Mouse (Mus musculus): Measurements from ENCODE around the gene Ccl25. TPM values are rescaled to one million over a fixed set of nuclear protein-coding genes. Genes with fewer than 3 reads are reported as not detected.

The Ccl25 gene
- polyA plus RNA-seq, 1 experiment from 2014 or later, result 24.4 TPM

DNA sequence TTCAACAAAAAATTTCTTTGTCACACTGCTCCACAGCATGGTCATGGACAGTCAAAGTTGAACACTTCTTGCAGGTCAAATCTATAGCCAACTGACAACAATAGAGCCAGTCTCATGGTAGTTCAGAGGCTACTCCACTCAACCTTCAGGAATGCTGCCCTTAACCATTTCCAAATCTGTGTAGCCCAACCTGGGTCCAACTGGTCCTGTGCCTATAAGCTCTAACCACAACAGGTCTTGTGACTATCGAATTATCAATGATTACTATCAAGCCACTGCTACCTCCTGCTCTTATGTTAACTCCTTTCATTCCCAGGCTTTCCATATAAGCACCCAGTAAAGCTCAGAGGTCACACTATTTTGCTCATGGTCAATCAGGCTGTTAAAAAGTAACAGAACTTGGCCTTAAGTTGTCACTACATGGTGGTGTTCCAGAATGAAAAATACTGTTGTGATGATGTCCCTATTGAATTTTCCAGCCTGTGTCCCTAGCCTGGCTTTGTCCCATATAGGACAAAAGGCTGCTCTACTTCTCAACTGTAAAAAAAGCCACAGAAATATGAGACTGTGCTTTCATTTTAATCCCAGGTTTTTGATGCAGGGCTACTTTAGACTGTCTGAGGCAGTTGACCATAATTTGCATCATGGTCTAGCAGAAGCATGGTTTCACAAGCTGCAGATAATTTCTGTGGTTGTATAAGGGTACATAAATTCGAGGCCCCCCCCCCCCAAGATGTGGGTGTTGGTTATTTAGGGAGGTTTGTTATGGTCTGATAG, 6.0 kb upstream of the Ccl25 start:
- Histone ChIP-seq H3K27ac (replicated peaks) (no peak overlapping the region), H3K27me3 (replicated peaks; ENCODE audit: low read depth, poor library complexity, severe bottlenecking) (no peaks in the 10 kb centered on the region), H3K9me3 (no peaks in the 10 kb centered on the region), H3K4me1 (peaks cover 18% of the 10 kb centered on the region), H3K36me3 (replicated peaks) (peaks cover 62% of the 10 kb centered on the region), H3K4me3 (no peak overlapping the region)
- WGBS, result 91% methylated on average over 2 of the region's 2 CpGs
- DNase-seq (ENCODE audit: low spot score), result no peak

- 96% methylated on average over 11 of the region's 11 CpGs for WGBS
- peaks cover 62% of the 10 kb centered on the region for H3K36me3 ChIP-seq (replicated peaks)
- no peak for DNase-seq (ENCODE audit: low spot score)
- H3K4me1 ChIP-seq, result peaks cover 18% of the 10 kb centered on the region
- H3K27me3 ChIP-seq (replicated peaks; ENCODE audit: low read depth, poor library complexity, severe bottlenecking), result no peaks in the 10 kb centered on the region
- no peaks in the 10 kb centered on the region for H3K9me3 ChIP-seq
- no peak overlapping the region for H3K4me3 ChIP-seq
- no peak overlapping the region for H3K27ac ChIP-seq (replicated peaks)
Observed at GRCm38 (mm10) chr8:4319573-4319872, 5.5 kb upstream of the Ccl25 start.

DNA sequence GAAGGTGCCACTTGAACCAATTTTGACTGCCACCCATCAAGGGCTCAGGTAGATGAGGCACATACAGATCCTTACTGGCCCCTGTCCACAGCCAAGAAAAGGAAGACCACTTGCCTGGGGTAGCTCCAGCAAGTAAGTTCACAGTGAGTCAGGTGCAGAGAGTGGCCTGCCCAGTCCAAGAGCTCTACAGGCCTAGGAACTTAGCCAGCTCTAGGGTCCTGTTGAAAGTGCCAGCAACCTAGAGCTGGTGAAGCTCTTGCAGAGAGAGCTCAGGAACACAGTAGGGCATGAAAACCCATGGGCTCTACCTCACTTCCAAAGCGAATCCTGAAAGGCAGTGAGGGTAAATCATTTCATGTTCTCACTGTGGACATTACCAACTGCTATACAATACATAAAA, 4.6 kb upstream of the Ccl25 start:
- Histone ChIP-seq H3K27ac (replicated peaks) (no peak overlapping the region), H3K27me3 (replicated peaks; ENCODE audit: low read depth, poor library complexity, severe bottlenecking) (no peaks in the 10 kb centered on the region), H3K4me1 (peaks cover 18% of the 10 kb centered on the region), H3K4me3 (no peak overlapping the region), H3K9me3 (no peaks in the 10 kb centered on the region), H3K36me3 (replicated peaks) (peaks cover 62% of the 10 kb centered on the region)
- no peak for DNase-seq (ENCODE audit: low spot score)
- 96% methylated on average over 1 of the region's 1 CpGs for WGBS

GRCm38 (mm10) chr8:4321031-4321430, 4.0 kb upstream of the Ccl25 start:
- H3K4me3 ChIP-seq, result no peak overlapping the region
- no peak for DNase-seq (ENCODE audit: low spot score)
- 85% methylated on average over 2 of the region's 2 CpGs for WGBS
- peaks cover 23% of the 10 kb centered on the region for H3K4me1 ChIP-seq
- H3K9me3 ChIP-seq, result no peaks in the 10 kb centered on the region
- H3K27ac ChIP-seq (replicated peaks), result no peak overlapping the region
- no peaks in the 10 kb centered on the region for H3K27me3 ChIP-seq (replicated peaks; ENCODE audit: low read depth, poor library complexity, severe bottlenecking)
- peaks cover 59% of the 10 kb centered on the region for H3K36me3 ChIP-seq (replicated peaks)

- peak; percentile 88 for DNase-seq (ENCODE audit: low spot score)
- peaks cover 57% of the 10 kb centered on the region for H3K36me3 ChIP-seq (replicated peaks)
- peaks cover 24% of the 10 kb centered on the region for H3K4me1 ChIP-seq
- peak overlapping the region; percentile 97 for H3K4me3 ChIP-seq
- no peak overlapping the region for H3K27ac ChIP-seq (replicated peaks)
- no peaks in the 10 kb centered on the region for H3K9me3 ChIP-seq
- WGBS, result 29% methylated on average over 2 of the region's 2 CpGs
- no peaks in the 10 kb centered on the region for H3K27me3 ChIP-seq (replicated peaks; ENCODE audit: low read depth, poor library complexity, severe bottlenecking)
Observed at GRCm38 (mm10) chr8:4322470-4322869, 2.5 kb upstream of the Ccl25 start.

DNA sequence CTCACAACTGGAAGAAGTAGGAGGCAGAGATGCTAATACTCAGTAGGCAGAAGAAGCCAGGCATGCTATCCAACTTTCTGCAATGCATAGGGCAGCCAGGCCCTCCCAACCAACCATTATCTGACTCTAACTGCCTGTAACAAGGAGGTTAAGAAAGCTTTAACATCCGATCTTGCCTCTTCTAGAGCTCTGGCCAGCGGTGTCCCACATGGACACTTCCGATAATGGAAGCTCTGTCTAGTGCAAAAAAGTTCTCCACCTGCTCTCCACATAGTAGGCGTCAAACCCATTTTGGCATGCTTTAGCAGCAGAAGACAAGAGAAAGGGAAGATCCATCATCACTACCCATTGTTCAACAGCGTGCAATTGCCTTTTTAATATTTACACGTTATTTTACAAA, 1.1 kb upstream of the Ccl25 start:
- Histone ChIP-seq H3K9me3 (no peaks in the 10 kb centered on the region), H3K4me3 (peak overlapping the region; percentile 97), H3K27ac (replicated peaks) (peak overlapping the region; percentile 98), H3K4me1 (peaks cover 24% of the 10 kb centered on the region), H3K27me3 (replicated peaks; ENCODE audit: low read depth, poor library complexity, severe bottlenecking) (no peaks in the 10 kb centered on the region), H3K36me3 (replicated peaks) (peaks cover 63% of the 10 kb centered on the region)
- DNase-seq (ENCODE audit: low spot score), result peak; percentile 17
- 7% methylated on average over 6 of the region's 6 CpGs for WGBS

DNA sequence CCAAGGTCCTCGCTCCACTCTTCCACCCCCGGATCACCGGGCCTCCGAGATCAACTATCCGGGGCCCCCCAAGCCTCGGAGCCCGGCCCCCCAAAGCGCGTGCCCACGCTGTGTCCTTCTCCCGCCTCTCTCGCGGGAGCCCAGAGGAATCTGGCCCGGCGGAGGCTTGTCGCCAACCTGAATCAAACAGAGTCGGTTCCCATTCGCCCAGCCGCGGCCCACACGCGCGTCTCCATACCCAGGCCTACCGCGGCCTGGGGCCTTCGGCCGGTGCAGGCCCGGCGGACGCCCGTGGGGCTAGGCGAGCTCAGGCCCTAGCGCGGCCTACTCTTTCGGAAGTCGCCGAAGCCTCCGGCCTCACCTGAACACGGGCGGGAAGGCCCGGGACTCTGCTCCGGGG, 485 bp upstream of the Ccl25 start:
- Histone ChIP-seq H3K4me1 (peaks cover 24% of the 10 kb centered on the region), H3K4me3 (peak overlapping the region; percentile 97), H3K27me3 (replicated peaks; ENCODE audit: low read depth, poor library complexity, severe bottlenecking) (no peaks in the 10 kb centered on the region), H3K36me3 (replicated peaks) (peaks cover 63% of the 10 kb centered on the region), H3K9me3 (no peaks in the 10 kb centered on the region), H3K27ac (replicated peaks) (peak overlapping the region; percentile 98)
- no peak for DNase-seq (ENCODE audit: low spot score)
- under 1% methylated on average over 42 of the region's 42 CpGs for WGBS

DNA sequence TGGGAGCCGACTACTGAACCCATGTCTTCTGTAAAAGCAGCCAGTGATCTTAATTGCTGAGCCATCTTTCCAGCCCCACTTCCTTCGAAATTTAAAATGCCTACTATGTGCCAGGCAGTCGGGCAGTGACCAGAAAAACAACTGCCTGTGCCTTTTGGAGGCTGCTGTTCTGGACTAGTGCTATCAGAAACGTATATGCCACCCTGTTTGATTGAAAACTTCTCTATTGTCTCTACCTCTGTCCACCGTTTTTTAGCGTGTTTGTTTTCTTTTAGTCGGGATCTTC, 684 bp downstream of the Ccl25 start:
- Histone ChIP-seq H3K4me3 (peak overlapping the region; percentile 97), H3K36me3 (replicated peaks) (peaks cover 63% of the 10 kb centered on the region), H3K27ac (replicated peaks) (peak overlapping the region; percentile 98), H3K4me1 (peaks cover 24% of the 10 kb centered on the region), H3K27me3 (replicated peaks; ENCODE audit: low read depth, poor library complexity, severe bottlenecking) (no peaks in the 10 kb centered on the region), H3K9me3 (no peaks in the 10 kb centered on the region)
- DNase-seq (ENCODE audit: low spot score), result no peak
- 50% methylated on average over 7 of the region's 7 CpGs for WGBS

DNA sequence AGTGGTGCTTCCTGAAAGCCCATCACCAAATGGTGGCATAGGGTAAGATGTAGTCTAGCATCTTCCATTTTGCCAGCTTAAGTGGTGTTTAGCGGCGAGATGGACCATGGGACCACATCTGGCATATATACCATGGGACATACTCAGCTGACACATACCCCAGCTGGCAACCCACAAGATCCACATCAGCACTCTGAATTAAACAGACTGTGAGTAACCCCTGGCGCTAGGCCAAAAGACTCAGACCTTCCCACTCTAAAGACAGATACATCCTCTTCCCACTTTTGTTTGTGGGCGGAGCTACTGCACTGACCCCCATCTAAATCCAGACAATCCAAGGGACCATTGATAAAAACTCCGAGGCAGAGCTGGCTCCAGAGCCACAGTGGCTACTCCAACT, 4.0 kb downstream of the Ccl25 start:
- Histone ChIP-seq H3K4me1 (peaks cover 6% of the 10 kb centered on the region; the same call in 1 of the 2 replicates), H3K9me3 (no peaks in the 10 kb centered on the region), H3K27me3 (replicated peaks; ENCODE audit: low read depth, poor library complexity, severe bottlenecking) (no peaks in the 10 kb centered on the region), H3K36me3 (replicated peaks) (peaks cover 71% of the 10 kb centered on the region), H3K27ac (replicated peaks) (no peak overlapping the region), H3K4me3 (no peak overlapping the region)
- WGBS, result 94% methylated on average over 5 of the region's 5 CpGs
- no peak for DNase-seq (ENCODE audit: low spot score)

DNA sequence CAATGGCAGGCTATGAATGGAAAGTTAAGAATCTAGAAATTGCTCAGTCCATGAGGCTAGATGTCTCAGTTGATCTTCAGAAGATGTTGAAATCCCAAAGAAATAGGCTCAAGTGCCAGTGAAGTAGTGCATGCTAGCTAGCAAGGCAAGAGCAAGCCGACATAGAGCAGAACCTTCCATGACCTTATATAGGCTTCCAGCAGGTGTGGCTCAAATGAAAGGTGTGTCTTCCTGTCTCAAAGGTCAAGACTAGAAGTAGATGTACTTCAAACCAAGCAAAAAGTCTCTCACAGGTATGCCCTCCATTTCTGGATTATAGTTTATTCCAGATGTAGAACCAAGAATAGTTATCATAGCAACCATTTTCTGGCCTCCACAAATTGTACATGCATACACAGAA, 9.0 kb downstream of the Ccl25 start:
- Histone ChIP-seq H3K27ac (replicated peaks) (no peak overlapping the region), H3K4me3 (no peak overlapping the region), H3K9me3 (no peaks in the 10 kb centered on the region), H3K36me3 (replicated peaks) (peaks cover 98% of the 10 kb centered on the region), H3K27me3 (replicated peaks; ENCODE audit: low read depth, poor library complexity, severe bottlenecking) (no peaks in the 10 kb centered on the region), H3K4me1 (no peaks in the 10 kb centered on the region)
- 97% methylated on average over 1 of the region's 1 CpGs for WGBS
- no peak for DNase-seq (ENCODE audit: low spot score)

DNA sequence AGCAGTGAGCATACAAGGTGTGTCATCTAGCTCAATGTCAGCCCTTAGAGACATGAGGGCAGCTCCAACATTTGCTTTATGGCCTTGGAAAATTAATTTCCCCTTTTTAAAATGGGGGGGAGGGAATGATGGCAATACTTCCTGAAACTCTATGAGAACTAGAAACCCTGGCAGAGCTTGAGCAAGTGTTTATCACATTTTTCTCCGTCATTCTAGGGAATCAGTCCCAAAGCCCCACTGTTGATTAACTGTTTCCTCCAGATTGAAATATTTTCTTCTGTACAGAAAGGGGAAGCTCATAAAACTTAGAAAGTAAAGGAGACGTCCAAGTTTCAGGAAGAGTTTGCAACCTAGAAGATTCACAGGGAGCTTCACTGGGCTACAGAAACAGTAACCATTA, 10.7 kb downstream of the Ccl25 start:
- no peaks in the 10 kb centered on the region for H3K4me1 ChIP-seq
- H3K9me3 ChIP-seq, result no peaks in the 10 kb centered on the region
- no peak for DNase-seq (ENCODE audit: low spot score)
- no peak overlapping the region for H3K4me3 ChIP-seq
- no peak overlapping the region for H3K27ac ChIP-seq (replicated peaks)
- H3K36me3 ChIP-seq (replicated peaks), result peaks cover 89% of the 10 kb centered on the region
- no peaks in the 10 kb centered on the region for H3K27me3 ChIP-seq (replicated peaks; ENCODE audit: low read depth, poor library complexity, severe bottlenecking)
- 87% methylated on average over 2 of the region's 2 CpGs for WGBS

DNA sequence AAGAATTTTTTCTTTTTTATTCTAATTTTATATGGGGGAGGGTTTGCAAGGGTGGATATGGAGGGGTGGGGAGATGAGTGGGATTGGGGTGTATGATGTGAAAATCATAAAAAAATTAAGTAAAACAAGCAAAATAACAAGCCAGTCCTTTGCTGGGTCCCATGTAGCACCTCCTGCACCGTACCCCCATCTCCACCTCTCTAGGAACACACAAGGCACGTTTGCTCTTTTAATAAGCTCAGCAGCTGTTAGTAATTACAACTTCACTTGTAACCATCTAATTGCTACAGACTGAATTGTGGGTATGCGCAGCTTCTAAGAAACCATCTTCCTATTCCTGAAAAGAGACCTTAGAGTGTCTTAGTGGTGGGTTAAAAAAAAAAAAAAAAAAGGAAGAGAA, 15.2 kb downstream of the Ccl25 start:
- WGBS, result 52% methylated on average over 3 of the region's 3 CpGs
- H3K4me3 ChIP-seq, result no peak overlapping the region
- H3K36me3 ChIP-seq (replicated peaks), result peaks cover 50% of the 10 kb centered on the region
- no peak overlapping the region for H3K27ac ChIP-seq (replicated peaks)
- DNase-seq (ENCODE audit: low spot score), result no peak
- H3K4me1 ChIP-seq, result no peaks in the 10 kb centered on the region
- H3K27me3 ChIP-seq (replicated peaks; ENCODE audit: low read depth, poor library complexity, severe bottlenecking), result no peaks in the 10 kb centered on the region
- H3K9me3 ChIP-seq, result no peaks in the 10 kb centered on the region

DNA sequence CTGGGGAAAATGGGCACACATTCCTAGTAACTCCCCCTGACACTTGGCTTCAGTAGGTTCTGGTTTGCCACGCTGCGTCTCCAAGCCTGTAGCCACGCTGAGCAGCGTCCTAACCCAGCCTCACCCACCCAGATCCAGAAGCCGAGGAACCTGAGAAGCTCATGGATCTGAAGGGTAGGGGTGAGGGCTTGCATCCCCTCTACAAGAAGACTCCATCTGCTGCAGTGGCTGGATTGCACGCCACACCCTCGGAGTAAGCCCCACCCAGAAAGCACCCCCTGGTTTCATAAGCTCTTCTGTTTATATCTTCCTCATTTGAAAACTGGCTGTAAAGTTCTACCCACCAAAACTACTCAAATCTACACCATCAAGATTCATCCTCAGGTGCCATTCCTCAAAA, 22.7 kb downstream of the Ccl25 start:
- H3K36me3 ChIP-seq (replicated peaks), result no peaks in the 10 kb centered on the region
- 65% methylated on average over 7 of the region's 7 CpGs for whole genome bisulfite sequencing
- no peak for DNase-seq (ENCODE audit: low spot score)
- H3K4me3 ChIP-seq, result 0 out of 2 replicates have a peak overlapping the region, but pooled peaks have one; percentile 25
- no peaks in the 10 kb centered on the region for H3K27me3 ChIP-seq (replicated peaks; ENCODE audit: low read depth, poor library complexity, severe bottlenecking)
- H3K9me3 ChIP-seq, result no peaks in the 10 kb centered on the region
- H3K4me1 ChIP-seq, result peaks cover 5% of the 10 kb centered on the region
- H3K27ac ChIP-seq (replicated peaks), result no peak overlapping the region
